Mouse (Mus musculus) ES-CJ7 (cell line): ENCODE results near the gene Cd151.

Experiments used
- DNase-seq: peaks from one replicate; pipeline ENCODE4 v3.0.0; 2011; ENCODE audit warnings: low read depth, low spot score

The Cd151 gene

GRCm38 (mm10) chr7:141467230-141468030 is at the start of gene Cd151:
TSS of gene Cd151 (plus strand) at chr7:141467392.
- DNase-seq: peak; percentile 82

GRCm38 (mm10) chr7:141417731-141418681 is 49.2 kb upstream of the Cd151 start:
- no peak for DNase-seq

GRCm38 (mm10) chr7:141418970-141419369 is 48.2 kb upstream of the Cd151 start:
- DNase-seq: no peak

- DNase-seq: no peak
Observed at GRCm38 (mm10) chr7:141420030-141420702, 47.0 kb upstream of the Cd151 start.

GRCm38 (mm10) chr7:141423811-141424210 is 43.4 kb upstream of the Cd151 start:
- no peak for DNase-seq

GRCm38 (mm10) chr7:141426948-141427730 is 40.1 kb upstream of the Cd151 start:
- DNase-seq: no peak

- no peak for DNase-seq
Observed at GRCm38 (mm10) chr7:141428701-141429100, 38.5 kb upstream of the Cd151 start.

- DNase-seq: peak; percentile 96
Observed at GRCm38 (mm10) chr7:141429310-141429709, 37.9 kb upstream of the Cd151 start, which contains the start of gene Cend1. TSS of gene Cend1 (minus strand) at chr7:141429491.

- DNase-seq: no peak
Observed at GRCm38 (mm10) chr7:141429840-141430584, 37.2 kb upstream of the Cd151 start.

- DNase-seq: no peak
Observed at GRCm38 (mm10) chr7:141430585-141431240, 36.5 kb upstream of the Cd151 start.

GRCm38 (mm10) chr7:141431434-141432185 is 35.6 kb upstream of the Cd151 start:
- DNase-seq: no peak

GRCm38 (mm10) chr7:141432186-141432611 is 35.0 kb upstream of the Cd151 start:
- DNase-seq: no peak

- DNase-seq: no peak
Observed at GRCm38 (mm10) chr7:141432741-141433516, 34.3 kb upstream of the Cd151 start.

- no peak for DNase-seq
Observed at GRCm38 (mm10) chr7:141433517-141434400, 33.4 kb upstream of the Cd151 start.

GRCm38 (mm10) chr7:141434464-141434863 is 32.7 kb upstream of the Cd151 start:
- no peak for DNase-seq

- DNase-seq: no peak
Observed at GRCm38 (mm10) chr7:141435129-141435855, 31.9 kb upstream of the Cd151 start.
